Mouse (Mus musculus) fibroblast of lung, adult 2 months (primary cell): ENCODE data around the gene Spag5.

Source experiments
- DNase-seq: peaks from one replicate; pipeline ENCODE4 v3.0.0-alpha.2; 2011; ENCODE audit warnings: low read depth

Spag5 gene

DNA sequence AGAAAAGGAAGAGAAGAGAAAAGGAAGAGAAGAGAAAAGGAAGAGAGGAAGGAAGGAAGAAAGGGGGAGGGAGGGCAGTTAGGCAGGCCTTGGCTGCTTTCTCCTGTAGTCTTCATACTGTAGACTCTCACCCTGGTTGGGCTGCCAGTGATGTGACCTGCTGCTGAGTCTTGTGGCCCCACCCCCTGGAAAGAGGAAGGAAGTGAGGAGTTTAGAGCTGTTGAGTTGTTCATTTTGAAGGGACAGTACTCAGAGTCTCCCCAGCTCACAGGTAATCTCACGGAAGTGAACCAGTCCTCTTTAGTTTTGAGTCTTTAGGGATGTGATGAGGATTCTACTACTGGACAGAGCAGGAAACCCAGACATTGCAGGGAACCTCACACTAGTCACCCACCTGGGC, 51.8 kb downstream of the Spag5 start:
- DNase-seq: no peak

DNA sequence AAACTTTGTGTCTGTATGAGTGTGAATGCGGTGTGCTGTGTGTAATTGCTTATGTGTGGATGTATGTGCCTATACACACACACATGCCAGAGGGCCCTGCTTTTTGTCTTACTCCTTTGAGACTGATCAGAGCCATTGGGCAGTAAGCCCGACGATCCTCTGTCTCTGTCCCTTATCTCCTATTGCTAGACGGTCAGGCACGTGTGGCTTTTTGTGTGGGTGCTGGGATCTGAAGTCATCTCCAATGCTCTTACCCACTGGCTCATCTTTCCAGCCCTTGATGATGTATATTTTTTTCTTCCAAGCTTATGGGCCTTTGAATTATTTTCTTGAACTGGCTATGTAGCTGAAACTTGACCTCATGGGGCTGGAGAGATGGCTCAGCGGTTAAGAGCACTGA, 53.6 kb downstream of the Spag5 start:
- no peak for DNase-seq

DNA sequence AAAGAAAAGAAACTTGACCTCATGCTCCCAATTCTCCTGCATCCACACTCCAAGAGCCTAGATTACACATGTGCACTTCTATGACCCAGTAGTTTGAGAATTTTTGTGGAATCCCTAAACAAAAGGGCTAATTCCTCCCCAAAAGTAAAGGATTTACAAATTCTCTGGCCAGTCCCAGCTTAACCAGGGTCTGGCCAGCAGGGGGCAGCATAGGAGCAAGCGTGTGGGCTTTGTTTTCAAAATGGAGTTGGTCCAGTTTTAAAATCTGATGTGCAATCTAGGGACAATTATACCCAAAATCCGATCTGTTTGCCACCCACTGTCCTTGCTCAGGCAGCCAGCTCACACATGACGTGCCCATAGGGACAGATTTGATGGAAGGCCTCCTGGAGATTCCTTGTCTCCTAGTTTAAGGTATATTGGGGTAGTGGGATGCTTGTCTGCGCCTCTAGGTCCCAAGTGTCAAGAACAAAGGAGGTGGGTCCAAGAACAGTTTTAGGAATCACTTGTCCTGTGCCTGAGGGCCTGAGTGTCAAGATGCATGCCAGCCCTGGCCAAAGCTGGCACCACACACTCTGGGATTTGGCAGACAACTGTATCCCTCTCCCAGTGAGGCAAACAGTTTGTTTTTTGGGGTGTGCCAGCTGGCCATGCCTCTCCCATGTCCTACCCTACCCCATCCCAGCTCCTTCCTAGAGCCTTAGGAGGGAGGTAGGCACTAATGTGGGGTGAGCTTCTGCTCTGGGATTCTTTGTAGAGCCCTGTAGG, 54.3 kb downstream of the Spag5 start:
- DNase-seq: no peak

DNA sequence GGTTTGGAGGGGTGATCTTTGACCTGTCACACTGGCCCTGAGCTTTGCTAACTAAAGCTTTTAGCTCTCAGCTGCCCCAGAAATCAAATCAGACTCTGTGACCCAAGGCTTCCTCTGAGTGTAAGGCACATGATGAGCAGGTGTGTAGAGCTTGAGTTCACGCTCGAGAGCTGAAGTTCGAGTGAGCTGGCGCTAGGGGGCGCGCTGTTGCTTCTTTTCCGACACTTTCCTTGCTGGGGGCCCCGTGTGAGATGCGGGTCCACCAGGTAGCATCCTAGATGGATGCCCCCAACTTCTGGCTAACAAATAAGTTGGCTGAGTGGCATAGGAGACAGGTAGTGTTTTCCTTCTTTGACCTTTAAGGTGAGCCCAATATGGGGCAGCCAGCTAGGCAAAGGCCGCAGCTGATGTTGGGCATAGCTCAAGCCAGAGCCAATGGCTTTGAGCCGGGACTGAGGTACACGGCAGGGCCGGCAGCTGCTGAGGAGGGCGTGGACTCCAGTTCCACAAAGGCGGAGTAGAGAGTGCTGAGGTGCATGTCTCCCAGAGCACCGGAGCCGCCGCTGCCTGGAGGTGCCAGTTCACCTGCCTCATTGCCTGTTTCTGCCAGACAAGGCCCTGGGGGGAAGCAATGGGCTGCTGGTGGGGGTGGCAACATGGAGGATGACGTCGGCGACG, 57.1 kb downstream of the Spag5 start:
- DNase-seq: no peak

DNA sequence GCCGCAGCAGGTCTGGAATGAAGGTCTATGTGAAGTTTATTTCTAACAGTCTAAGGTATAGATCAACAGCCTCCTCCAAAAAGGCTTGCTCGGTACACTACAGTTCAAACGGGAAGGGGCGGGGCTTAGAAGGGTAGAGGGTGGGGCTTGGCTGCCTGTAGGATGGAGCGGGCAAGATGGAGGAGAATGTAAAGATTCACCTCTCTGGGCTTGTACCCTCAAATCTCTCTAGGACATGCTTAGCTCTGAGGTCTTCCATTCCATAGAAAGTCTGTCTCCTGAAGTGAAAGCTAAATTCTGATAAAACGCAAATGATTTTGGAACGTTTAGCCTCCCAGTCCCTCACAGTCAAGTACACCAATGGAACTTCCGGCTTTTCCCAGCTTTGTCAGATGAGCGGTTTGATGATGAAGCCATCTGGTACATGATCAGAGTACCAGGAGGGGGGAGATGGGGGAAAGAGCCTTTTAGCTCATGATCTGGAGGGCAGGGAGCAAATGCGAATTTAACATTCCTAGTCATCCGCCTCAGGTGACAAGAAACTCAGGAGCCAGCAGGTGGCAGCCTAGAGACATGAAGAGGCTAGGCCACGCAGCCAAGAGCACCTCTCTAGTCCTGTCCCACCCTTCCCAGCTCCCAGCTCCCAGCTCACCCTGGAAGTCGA, 58.9 kb downstream of the Spag5 start:
- peak; percentile 48 for DNase-seq

DNA sequence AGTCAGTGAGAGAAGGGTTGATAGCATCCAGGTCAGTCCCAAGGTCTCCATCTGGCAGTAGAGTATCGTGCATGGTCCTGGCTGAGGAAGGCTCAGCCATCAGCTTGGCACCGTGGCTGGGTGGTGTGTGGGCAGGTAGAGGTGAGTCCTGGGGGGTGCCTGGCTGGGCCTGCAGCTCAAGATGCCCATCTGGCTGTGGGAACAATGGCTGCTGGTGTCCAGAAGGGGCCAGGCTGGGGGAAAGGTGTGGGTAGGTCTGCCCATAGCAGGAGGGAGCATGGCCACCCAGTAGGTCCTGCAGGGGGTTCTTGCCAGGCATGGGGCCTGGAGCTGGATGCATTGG, 59.4 kb downstream of the Spag5 start:
- DNase-seq: no peak

DNA sequence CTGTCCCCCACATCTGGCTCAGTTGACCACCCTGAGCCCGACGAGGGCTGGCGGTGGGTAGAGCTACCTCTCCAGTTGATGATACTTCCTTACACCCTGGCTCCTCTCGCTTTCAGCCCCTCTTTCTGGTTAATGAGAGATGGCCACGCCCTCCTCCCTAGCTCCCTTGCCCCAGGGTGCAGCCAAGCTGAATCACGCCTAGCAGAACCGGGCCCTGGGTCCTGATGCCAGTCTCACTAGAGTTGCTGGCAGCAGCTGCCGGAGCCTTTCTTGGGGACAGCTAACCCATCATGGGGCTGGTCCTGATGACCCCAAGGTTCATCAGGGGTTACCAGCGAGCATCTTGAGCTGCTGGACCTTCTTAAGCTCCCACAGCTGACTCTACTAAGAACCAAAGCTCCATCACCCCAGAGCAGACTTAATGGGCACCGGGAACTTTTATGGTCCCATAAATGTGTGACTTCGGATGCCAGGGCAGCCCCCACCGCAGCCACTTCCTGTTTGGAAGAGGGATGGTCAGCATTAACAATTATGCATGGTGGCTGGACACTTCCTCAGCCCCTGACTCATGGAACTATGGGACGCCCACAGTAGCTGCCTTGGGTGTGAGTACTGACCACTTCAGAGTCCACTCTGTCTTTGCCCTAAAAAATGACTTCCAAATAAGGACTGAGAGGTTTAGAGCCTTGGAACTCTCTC, 62.1 kb downstream of the Spag5 start:
- no peak for DNase-seq

DNA sequence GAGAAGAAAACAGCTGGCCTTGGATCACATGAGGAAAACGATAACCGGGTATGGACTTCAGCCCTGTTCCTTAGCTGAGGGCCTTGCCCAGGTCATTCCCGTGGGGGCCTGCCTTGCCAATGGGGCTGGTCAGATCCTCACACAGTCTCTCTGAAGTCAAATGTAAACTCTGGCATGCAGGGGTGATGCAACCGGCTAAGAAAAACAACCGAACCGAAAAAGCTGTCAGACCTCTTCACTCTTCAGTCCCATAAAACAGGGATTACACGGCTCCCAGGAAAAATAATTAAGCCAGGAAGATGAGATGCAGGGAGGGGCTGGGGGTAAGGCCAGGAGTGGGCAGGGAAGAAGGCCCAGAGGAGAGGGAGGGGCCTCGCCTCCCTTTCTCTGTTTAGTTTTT, 62.8 kb downstream of the Spag5 start:
- no peak for DNase-seq

DNA sequence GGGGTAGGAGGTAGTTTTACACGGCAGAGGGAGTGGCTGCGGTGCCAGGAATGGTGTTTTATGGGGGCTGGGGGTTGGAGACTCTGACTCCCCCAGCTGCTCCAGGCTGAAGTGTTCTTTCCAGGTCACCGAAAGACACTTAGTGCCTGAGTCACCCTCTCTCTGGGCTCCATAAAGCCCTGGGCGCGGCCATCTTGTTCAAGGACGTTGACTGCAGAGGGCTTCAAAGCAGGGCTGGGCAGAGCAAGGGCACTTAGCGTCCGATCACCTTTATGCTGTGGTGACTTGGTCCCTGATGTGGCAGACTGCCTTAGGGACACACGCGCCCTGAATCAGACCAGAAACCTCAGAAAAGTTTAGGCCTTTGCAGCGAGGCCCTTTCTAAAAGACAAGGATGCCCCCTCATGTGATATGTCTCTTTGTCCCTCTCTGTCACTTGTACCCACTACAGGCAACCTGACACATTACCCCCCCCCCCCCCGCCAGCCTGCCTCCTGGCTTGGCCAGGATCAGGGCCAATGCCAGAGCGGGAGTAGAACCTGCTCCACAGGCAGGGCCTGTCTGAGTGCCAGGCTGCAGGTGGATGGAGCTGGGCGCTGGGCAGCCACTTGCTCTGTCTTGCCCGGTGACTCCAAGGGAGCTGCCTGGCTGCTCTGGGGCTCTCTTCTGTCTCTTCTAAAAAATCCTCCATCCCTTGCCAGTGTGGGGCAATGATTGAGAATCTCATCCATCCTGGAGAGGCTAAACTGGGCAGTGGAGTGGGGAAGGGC, 66.3 kb downstream of the Spag5 start:
- no peak for DNase-seq

DNA sequence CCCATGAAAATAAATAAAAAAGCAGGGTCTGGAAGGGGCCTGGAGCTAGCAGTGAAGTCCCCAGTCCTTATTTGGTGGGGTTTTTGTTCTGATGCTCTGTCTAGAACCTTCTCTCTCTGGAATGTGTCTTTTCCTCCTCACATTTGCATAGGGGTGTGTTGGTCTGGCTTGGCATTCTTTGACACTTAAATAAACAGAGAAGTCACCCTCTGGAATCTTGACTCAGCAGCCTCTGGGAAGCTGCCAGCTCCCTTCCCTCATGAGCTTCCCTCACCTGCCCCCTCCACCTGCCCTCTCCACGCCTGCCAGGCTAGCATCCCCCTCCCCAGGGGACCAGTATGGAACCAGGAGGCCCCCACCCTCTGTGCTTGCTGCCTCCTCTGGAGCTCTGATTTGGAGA, 69.1 kb downstream of the Spag5 start:
- DNase-seq: no peak

DNA sequence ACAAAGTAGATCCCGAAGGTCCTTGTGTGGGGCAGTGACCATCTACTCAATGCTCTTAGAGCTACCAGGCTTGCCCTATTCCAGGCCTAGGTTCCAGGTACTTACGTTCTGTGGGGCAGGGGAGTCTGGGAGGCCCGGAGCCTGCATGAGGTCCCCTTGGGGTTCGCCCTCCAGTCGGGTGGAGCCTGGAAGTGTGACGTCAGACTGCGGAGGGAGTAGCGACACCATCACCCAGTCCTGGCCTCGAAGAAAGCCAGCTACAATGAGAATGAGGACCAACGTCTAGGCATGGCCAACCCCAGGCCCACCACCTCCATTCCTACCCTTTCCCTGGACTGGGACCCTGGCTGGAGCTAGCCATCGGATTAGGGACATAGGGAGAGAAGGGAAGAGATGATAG, 70.4 kb downstream of the Spag5 start:
- DNase-seq: no peak
